Mouse (Mus musculus) hindbrain, embryonic 10.5 days (tissue): ENCODE measurements around the gene Zbtb34. TPM values are rescaled to one million over a fixed set of nuclear protein-coding genes. Genes with fewer than 3 reads are reported as not detected.

Source experiments
- DNase-seq: peaks from one replicate; pipeline ENCODE4 v3.0.0-alpha.2; 2017; ENCODE audit warnings: low spot score
- H3K27ac ChIP-seq: fragments of 300-500 bp; sonication (generic); 2 replicates; pipeline ENCODE4 v1.5.1; 2016; ENCODE audit warnings: mild to moderate bottlenecking, moderate library complexity
- H3K27me3 ChIP-seq: fragments of 300-500 bp; sonication (generic); 2 replicates; pipeline ENCODE4 v1.6.1; 2016; ENCODE audit warnings: mild to moderate bottlenecking; ENCODE audit not compliant: poor library complexity, insufficient read depth, severe bottlenecking
- H3K36me3 ChIP-seq: fragments of 300-500 bp; sonication (generic); 2 replicates; pipeline ENCODE4 v1.6.1; 2016; ENCODE audit warnings: mild to moderate bottlenecking, moderate library complexity
- H3K4me1 ChIP-seq: fragments of 300-500 bp; sonication (generic); replicated peaks from 2 replicates; pipeline ENCODE4 v1.6.1; 2016; ENCODE audit warnings: mild to moderate bottlenecking
- H3K4me3 ChIP-seq: fragments of 300-500 bp; sonication (generic); 2 replicates; pipeline ENCODE4 v1.5.1; 2016; ENCODE audit warnings: mild to moderate bottlenecking, moderate library complexity
- H3K9me3 ChIP-seq: fragments of 300-500 bp; sonication (generic); 2 replicates; pipeline ENCODE4 v1.6.1; 2016; ENCODE audit warnings: mild to moderate bottlenecking, moderate library complexity
- WGBS: fragments of 180-500 bp; shearing (Covaris S2); methylation state at CpG from one replicate; pipeline ENCODE4 v1.1.7; 2016; 5-methylcytosine and 5-hydroxymethylcytosine counted together
- polyA plus RNA-seq: library from polyadenylated mRNA; unstranded; fragments of >200 nt; fragmentation: Nextera tagmentation; extraction: Ambion mirVana; gene quantifications from 2 replicates; pipeline ENCODE4 v1.2.1, GENCODE M21; 2016

The Zbtb34 gene
- polyA plus RNA-seq, 1 experiment from 2014 or later, result 8.2 TPM

DNA sequence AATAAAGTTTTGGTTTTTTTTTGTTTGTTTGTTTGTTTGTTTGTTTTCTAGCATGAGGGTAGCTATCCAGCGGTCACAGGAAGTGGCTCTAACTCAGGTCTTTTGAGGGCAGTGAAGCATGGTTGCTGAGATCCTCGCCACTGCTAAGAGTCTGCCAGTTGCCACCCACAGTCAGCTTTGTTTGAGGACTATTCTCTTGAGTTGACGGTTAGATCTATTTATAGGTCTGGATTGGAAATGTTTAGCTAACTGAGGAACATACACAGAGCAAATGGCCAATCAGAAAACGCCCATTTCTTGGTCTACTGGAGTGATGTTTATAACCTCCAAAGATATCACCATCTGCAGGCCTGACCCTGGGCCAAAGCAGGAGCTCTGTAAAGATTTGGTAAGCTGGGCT is 11.6 kb upstream of the Zbtb34 start:
- 0 out of 2 replicates have a peak, but pooled peaks cover 6% of the 10 kb centered on the region for H3K27me3 ChIP-seq
- WGBS, result 64% methylated on average over 4 of the region's 4 CpGs
- no peaks in the 10 kb centered on the region for H3K9me3 ChIP-seq
- H3K4me1 ChIP-seq, result peaks cover 35% of the 10 kb centered on the region
- H3K27ac ChIP-seq, result no peak overlapping the region
- no peak overlapping the region for H3K4me3 ChIP-seq
- peaks cover 4% of the 10 kb centered on the region; the same call in 1 of the 2 replicates for H3K36me3 ChIP-seq
- no peak for DNase-seq

DNA sequence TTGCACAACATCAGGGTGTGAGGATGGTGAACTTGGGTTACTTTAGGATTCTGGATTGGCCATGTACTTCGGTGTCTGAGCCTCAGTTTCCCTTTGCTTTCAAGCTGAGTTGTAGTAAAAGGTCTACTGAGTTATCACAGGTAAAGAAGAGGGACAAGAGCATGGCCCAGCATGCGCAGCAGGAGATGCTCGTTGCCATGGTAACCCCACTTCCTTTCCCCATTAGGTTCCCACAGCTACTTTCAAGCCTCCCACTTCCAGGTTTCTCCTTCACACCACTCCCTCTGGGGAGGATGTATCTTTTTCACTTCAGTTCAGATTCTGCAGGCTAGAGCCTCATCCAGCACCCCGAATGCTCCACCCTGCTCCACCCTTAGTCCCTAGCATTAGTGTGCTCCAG is 9.8 kb upstream of the Zbtb34 start:
- WGBS, result 24% methylated on average over 4 of the region's 4 CpGs
- H3K4me3 ChIP-seq, result no peak overlapping the region
- no peak for DNase-seq
- H3K27ac ChIP-seq, result no peak overlapping the region
- H3K36me3 ChIP-seq, result no peaks in the 10 kb centered on the region
- H3K4me1 ChIP-seq, result peaks cover 51% of the 10 kb centered on the region
- H3K27me3 ChIP-seq, result peaks cover 14% of the 10 kb centered on the region; the same call in 1 of the 2 replicates
- H3K9me3 ChIP-seq, result no peaks in the 10 kb centered on the region

DNA sequence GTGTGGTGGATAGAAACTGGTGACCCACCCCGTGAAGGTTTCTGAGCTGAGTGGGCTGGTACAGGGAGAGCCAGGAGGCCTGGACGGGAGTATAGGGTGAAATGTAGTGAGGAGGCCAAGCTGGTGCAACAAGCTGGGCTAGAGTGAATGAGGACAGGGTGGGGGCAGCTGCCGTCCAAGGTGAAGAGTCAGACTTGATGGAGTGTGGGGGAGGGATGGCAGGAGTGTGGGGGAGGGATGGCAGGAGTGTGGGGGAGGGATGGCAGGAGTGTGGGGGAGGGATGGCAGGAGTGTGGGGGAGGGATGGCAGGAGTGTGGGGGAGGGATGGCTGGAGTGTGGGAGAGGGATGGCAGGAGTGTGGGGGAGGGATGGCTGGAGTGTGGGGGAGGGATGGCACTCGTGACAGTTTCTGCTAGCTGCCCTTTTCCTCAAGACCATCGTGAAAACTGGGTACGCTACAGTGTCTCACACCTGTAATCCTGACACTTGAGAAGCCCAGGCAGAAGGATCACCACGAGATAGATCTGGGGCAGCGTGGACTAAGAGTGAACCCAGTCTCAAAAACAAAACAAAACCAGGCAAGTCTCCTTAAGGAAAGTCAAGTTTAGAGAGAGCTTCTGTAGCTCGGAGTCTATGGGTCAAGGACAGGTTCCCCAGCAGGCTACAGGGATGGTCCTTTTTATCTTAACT is 9.0 kb upstream of the Zbtb34 start:
- H3K4me3 ChIP-seq, result peak overlapping the region; percentile 22; the same call in 1 of the 2 replicates
- H3K4me1 ChIP-seq, result peaks cover 59% of the 10 kb centered on the region
- peak overlapping the region; percentile 80 for H3K27ac ChIP-seq
- WGBS, result 18% methylated on average over 9 of the region's 9 CpGs
- H3K36me3 ChIP-seq, result no peaks in the 10 kb centered on the region
- peaks cover 17% of the 10 kb centered on the region; the same call in 1 of the 2 replicates for H3K27me3 ChIP-seq
- H3K9me3 ChIP-seq, result no peaks in the 10 kb centered on the region
- DNase-seq, result no peak

DNA sequence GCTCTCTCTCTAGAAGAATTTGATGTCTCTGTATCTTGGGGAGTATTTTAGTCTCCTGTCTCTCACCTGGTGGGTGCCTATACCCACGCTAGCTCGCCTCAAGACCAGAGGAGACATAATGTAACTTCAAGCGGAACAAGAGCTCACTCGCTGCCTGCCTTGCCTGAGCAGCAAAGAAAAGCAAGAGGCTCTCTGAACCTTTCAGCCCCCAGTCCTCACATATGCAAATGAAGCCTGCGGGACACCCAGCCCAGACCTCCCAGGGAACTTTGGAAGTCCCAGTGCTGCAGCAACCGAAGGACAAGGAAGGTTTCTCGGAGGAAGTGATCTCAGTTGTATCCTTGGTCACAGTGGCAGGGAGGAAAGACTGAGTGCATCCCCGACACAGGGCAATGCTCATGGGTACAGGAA is 8.4 kb upstream of the Zbtb34 start:
- H3K4me3 ChIP-seq, result peak overlapping the region; percentile 22

DNA sequence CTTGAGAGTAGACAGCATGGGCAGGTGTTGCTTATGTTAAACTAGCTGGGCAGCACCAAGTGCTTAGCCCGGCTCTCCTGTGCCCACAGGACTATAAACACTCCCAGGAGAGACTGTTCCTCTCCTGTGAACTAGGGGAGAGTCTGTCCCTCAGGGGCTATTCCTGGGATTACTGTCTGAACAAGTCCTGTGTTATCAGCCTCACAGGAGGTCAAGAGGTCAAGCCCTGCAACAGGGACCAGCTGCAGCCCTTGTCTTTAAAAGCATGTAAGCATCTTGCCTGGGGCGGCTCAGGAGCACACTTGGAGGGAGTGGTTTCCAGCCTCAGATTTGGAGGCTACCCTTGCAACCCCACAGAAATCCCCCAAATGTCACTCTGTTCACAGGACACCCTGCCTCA is 7.3 kb upstream of the Zbtb34 start:
- DNase-seq, result peak; percentile 69
- H3K27me3 ChIP-seq, result peaks cover 20% of the 10 kb centered on the region; the same call in 1 of the 2 replicates
- no peaks in the 10 kb centered on the region for H3K36me3 ChIP-seq
- H3K27ac ChIP-seq, result peak overlapping the region; percentile 80
- no peak overlapping the region for H3K4me3 ChIP-seq
- H3K9me3 ChIP-seq, result no peaks in the 10 kb centered on the region
- WGBS, result 6% methylated on average over 2 of the region's 2 CpGs
- peaks cover 66% of the 10 kb centered on the region for H3K4me1 ChIP-seq

More for the DNA sequence above, 8.4 kb upstream of the Zbtb34 start:
- Histone ChIP-seq H3K4me1 (peaks cover 65% of the 10 kb centered on the region), H3K9me3 (no peaks in the 10 kb centered on the region), H3K27me3 (peaks cover 20% of the 10 kb centered on the region; the same call in 1 of the 2 replicates), H3K36me3 (no peaks in the 10 kb centered on the region), H3K27ac (peak overlapping the region; percentile 80)
- peak; percentile 46 for DNase-seq
- WGBS, result 2% methylated on average over 8 of the region's 8 CpGs

DNA sequence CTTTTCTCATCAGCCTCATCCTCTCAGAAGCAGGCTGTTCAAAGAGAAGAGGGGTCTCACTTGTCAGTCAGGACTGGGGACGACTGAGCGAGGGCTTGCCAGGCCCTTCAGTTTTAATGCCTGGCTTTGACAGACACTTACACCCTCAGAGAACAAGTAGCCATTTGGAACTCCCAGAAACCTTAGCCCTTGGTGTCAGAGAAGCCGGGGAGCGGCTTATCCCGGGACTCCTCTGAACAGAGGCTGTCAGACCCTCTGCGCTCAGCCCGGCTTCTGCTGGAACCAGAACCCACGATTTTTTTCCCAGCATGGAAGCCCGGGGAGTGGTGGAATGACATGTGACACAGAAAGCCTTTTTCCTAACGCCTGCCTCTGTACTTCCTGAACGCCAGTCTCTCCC is 6.1 kb upstream of the Zbtb34 start:
- H3K36me3 ChIP-seq, result no peaks in the 10 kb centered on the region
- 0 out of 2 replicates have a peak overlapping the region, but pooled peaks have one; percentile 35 for H3K27ac ChIP-seq
- DNase-seq, result no peak
- peaks cover 66% of the 10 kb centered on the region for H3K4me1 ChIP-seq
- no peak overlapping the region for H3K4me3 ChIP-seq
- peaks cover 20% of the 10 kb centered on the region; the same call in 1 of the 2 replicates for H3K27me3 ChIP-seq
- no peaks in the 10 kb centered on the region for H3K9me3 ChIP-seq
- 50% methylated on average over 11 of the region's 11 CpGs for WGBS

DNA sequence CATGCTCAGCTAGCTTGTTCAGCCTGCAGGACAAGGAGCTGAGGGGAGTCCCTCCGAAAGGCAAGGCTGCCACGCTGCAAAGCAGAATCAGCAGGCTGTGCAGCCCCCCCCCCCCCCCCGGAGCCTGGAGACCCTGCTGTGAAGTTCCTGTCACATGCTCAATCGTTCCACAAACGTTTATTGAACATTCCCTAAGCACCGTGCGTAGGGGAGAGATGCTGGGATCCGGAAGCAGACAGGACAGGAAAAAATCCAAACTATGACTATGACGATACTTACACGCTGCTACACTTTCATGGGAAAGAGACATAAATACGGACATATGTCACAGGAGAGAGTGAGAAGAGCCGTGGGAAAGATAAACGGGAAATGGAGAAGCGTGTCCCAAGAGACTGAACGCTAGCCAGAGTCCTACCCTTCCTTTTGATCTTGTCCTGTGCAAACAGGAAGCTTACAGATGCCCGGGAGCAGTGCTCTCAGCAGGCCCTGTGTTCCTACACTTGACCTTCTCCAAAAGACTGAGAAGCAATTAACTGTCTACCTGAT is 5.0 kb upstream of the Zbtb34 start:
- H3K27ac ChIP-seq, result peak overlapping the region; percentile 76
- WGBS, result 8% methylated on average over 16 of the region's 16 CpGs
- H3K36me3 ChIP-seq, result no peaks in the 10 kb centered on the region
- H3K4me1 ChIP-seq, result peaks cover 70% of the 10 kb centered on the region
- H3K4me3 ChIP-seq, result peak overlapping the region; percentile 39
- peak; percentile 66 for DNase-seq
- no peaks in the 10 kb centered on the region for H3K9me3 ChIP-seq
- peaks cover 20% of the 10 kb centered on the region; the same call in 1 of the 2 replicates for H3K27me3 ChIP-seq

DNA sequence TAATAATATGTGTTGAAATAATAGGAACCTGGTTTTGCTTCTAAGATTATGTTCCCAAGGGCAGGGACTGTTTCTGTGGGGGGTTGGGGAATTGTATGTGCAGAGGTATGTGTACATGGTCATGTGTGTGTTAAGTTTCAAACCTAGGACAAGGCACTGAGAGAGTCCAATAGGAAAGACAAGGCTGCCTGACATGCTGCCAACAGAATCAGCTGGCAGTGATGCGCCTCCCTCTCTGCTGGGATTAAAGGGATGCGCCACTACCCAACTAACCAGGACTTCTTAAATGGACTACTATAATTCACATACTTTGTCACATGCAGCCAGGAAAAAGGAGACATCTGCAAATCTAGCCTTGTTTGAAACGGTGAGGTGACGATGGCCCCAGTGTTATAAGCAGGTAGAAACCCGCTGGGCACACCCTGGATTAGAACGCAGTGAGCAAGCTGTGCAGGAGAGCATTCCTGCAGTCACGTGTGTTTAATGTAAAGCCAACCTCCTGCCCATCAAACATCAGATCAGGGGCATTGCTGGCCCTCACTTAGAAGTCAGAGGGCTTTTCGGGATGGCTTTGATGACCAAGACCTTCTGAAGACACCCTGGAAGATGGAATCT is 4.0 kb upstream of the Zbtb34 start:
- WGBS, result 42% methylated on average over 8 of the region's 8 CpGs
- H3K27ac ChIP-seq, result peak overlapping the region; percentile 76; the same call in 1 of the 2 replicates
- no peak for DNase-seq

DNA sequence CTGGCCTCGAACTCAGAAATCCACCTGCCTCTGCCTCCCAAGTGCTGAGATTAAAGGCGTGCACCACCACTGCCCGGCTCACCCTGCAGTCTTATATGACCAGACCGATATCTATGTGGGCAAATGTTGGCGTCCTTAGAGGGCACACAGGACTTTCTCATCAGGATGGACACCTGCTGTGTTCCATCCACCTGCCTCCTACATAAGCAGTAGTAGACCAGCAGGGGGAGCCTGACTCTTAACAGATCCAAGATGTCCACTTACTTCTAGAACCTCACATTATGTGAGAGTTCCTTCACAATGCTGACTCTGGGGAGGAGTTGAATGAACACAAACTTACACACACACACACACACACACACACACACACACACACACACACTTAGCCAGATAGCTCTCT is 1.8 kb upstream of the Zbtb34 start:
- Histone ChIP-seq H3K27ac (no peak overlapping the region), H3K4me1 (peaks cover 62% of the 10 kb centered on the region), H3K4me3 (no peak overlapping the region), H3K36me3 (peaks cover 5% of the 10 kb centered on the region), H3K9me3 (no peaks in the 10 kb centered on the region), H3K27me3 (peaks cover 16% of the 10 kb centered on the region; the same call in 1 of the 2 replicates)
- no peak for DNase-seq
- 52% methylated on average over 5 of the region's 5 CpGs for WGBS

More for the DNA sequence above, 4.0 kb upstream of the Zbtb34 start:
- Histone ChIP-seq H3K27me3 (peaks cover 20% of the 10 kb centered on the region; the same call in 1 of the 2 replicates), H3K4me3 (no peak overlapping the region), H3K9me3 (no peaks in the 10 kb centered on the region), H3K36me3 (no peaks in the 10 kb centered on the region), H3K4me1 (peaks cover 68% of the 10 kb centered on the region)

DNA sequence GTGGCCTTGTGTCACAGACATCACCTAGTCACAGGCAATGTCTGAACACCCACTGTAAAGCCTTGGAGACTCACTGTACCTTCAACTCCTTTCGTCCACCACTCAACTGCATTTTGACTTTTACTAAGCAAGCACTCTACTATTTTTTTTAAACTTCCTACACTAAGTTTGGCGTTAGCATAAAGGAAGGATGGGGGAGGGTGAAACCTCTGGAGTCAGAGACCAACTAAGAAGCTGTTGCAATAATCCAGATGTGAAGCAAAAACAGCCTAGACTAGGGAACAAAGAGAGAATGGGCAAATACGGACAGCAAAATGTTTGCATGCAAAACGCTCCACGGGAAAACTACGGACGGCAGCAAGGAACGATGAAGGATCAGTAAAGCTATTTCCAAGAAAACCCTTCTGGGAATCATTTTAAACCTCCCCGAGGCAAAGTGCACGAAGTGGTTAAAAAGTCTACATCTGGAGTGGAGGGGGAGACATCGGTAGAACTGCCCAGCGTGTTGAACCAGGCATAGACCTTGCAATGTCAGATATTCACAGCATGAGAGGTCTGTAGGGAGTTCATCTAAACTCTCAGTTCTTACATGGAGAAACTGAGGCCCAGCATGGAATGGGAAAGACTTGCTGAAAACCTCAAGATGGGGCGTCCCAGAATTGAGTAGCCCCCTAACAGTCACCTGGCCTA is 898 bp downstream of the Zbtb34 start:
- peaks cover 4% of the 10 kb centered on the region; the same call in 1 of the 2 replicates for H3K27me3 ChIP-seq
- DNase-seq, result no peak
- no peaks in the 10 kb centered on the region for H3K9me3 ChIP-seq
- peak overlapping the region; percentile 93 for H3K27ac ChIP-seq
- peaks cover 21% of the 10 kb centered on the region for H3K36me3 ChIP-seq
- peaks cover 47% of the 10 kb centered on the region for H3K4me1 ChIP-seq
- H3K4me3 ChIP-seq, result peak overlapping the region; percentile 99
- 15% methylated on average over 13 of the region's 13 CpGs for WGBS

DNA sequence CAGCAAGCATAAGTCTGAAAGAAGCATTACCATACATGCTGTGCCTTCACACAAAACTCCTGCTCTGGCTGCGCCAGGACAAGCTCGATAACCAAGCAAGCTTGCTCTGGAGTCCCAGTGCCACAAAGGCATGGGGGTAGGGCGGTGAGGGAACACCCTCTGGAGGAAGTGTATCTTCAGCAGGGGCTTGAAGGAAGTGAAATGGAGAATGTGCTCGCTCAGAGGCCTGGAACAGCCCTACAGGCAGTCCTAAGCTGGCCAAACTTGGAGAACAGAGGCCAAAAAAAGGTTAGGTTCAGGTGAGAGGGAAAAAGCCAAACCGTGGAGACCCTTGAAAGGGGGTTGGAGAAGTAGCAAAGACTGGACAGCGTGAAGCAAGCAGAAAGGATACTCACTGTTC is 1.8 kb downstream of the Zbtb34 start:
- 42% methylated on average over 6 of the region's 6 CpGs for whole genome bisulfite sequencing
- DNase-seq, result no peak
- peak overlapping the region; percentile 13; the same call in 1 of the 2 replicates for H3K27ac ChIP-seq
- H3K27me3 ChIP-seq, result no peaks in the 10 kb centered on the region
- H3K4me1 ChIP-seq, result peaks cover 39% of the 10 kb centered on the region
- peaks cover 25% of the 10 kb centered on the region for H3K36me3 ChIP-seq
- H3K9me3 ChIP-seq, result no peaks in the 10 kb centered on the region
- H3K4me3 ChIP-seq, result peak overlapping the region; percentile 99

DNA sequence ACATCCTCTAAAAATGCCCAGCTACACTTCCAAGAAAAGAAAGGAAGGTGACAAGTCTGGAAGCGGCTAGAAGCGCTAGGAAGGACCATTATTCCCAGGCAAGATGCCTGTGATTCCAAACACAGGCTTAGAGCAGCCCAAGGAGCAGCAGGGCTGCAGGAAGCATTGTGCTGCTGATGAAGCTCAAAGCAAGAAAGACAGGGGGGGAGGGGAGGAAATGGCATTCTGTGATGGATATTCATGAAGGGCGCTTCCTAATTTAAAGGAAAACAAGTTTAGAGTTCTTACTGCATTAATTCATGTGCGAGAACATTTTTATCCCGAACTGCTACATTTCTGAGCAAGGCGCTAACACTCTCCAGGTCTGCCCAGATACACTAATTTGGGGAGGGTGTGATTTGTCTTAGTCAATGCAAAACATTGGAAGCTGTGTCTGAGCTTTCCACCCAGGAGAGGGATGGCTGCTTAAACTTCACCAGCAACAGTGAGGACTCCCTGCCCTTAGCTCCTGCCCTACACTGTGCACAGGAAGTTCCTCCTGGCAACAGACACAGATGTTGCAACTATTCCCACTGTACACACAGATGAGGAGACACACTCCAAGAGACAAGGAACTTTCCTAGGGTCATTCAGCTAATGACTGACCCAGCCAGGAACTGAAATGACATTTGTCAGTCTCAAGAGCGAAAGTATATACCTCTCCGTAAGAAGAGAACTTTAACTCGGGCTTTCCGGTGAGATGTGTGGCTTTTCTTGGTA is 4.3 kb downstream of the Zbtb34 start:
- no peak for DNase-seq
- 59% methylated on average over 10 of the region's 10 CpGs for WGBS
- no peaks in the 10 kb centered on the region for H3K9me3 ChIP-seq
- no peak overlapping the region for H3K4me3 ChIP-seq
- peaks cover 38% of the 10 kb centered on the region for H3K4me1 ChIP-seq
- no peaks in the 10 kb centered on the region for H3K27me3 ChIP-seq
- no peak overlapping the region for H3K27ac ChIP-seq
- H3K36me3 ChIP-seq, result peaks cover 44% of the 10 kb centered on the region
